1 mouse cellular context compared by ENCODE assay signal in the genomic region with DNA sequence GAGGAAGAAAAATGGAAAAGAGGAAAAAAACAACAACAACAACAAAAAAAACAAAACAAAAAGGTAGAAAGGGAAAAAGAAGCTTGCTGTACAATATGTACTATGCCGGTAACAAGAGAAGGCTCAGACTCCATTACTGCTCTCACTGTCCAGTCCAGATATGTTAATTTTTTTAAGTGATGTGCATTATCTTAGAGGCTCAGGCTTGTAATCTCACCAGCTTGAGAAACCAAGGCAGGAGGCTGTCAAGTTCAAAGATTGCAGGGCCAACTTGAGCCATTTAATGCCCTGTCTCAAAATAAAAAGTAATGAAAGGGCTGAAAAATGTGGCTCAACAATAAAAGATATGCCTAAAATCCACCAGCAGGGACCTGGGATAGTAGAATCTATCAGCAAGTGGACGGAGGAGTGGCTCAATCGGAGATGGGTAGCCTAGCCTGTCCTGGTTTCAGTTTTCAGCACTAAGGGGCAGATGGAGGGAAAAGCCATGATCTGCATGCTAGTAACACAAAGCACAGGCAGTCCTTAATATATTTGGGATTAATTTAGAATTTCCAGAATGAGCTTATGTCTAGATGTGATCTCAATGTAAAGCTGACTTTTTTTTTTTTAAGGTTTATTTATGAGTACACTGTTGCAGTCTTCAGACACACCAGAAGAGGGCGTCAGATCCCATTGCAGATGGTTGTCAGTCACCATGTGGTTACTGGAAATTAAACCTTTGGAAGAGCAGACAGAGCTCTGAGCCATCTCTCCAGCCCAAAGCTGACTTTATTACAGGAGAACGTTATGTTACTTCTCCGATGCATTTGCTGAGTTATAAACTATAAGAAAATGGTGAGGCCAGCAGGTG.
TF ChIP-seq lines count a peak whose summit lies in the region.

No protein-coding gene starts in this region.

TF ChIP-seq in CH12.LX, 34 proteins besides CTCF, POLR2A, EP300 and RAD21:
- TF ChIP-seq MEF2A (IDR thresholded peaks at IDR 0.05; ENCODE audit: borderline replicate concordance, low read depth, low read length) (no peak), ZC3H11A (IDR thresholded peaks at IDR 0.05; ENCODE audit: low read depth, low read length) (no peak), ELF1 (IDR thresholded peaks at IDR 0.05; ENCODE audit: low read depth, low read length) (no peak), USF1 (IDR thresholded peaks at IDR 0.05; ENCODE audit: low read depth, low read length) (no peak), CHD2 (IDR thresholded peaks at IDR 0.05; ENCODE audit: low read length) (no peak), NELFE (IDR thresholded peaks at IDR 0.05; ENCODE audit: low read depth, low read length) (no peak), MAFK (IDR thresholded peaks at IDR 0.05; ENCODE audit: insufficient replicate concordance, low read length) (no peak), SMC3 (IDR thresholded peaks at IDR 0.05; ENCODE audit: low read depth, low read length) (peak; percentile 21), MAZ (IDR thresholded peaks at IDR 0.05; ENCODE audit: low read depth, low read length) (no peak), ZNF384 (IDR thresholded peaks at IDR 0.05; ENCODE audit: low read depth, low read length) (peak; percentile 94), MYC (IDR thresholded peaks at IDR 0.05; ENCODE audit: low read depth, low read length) (peak; percentile 96), IRF4 (IDR thresholded peaks at IDR 0.05; ENCODE audit: low read depth, low read length) (no peak), JUN (IDR thresholded peaks at IDR 0.05; ENCODE audit: insufficient read depth, low read depth, low read length) (peak; percentile 24; the same call in 1 of the 2 replicates), NRF1 (IDR thresholded peaks at IDR 0.05; ENCODE audit: low read depth, low read length) (no peak), CHD1 (IDR thresholded peaks at IDR 0.05; ENCODE audit: low read depth, low read length) (0 out of 2 replicates have a peak, but pooled peaks have one; percentile 6), MXI1 (IDR thresholded peaks at IDR 0.05; ENCODE audit: low read depth, low read length) (peak; percentile 90), TCF12 (IDR thresholded peaks at IDR 0.05; ENCODE audit: low read depth, low read length) (no peak), POLR2AphosphoS2 (IDR thresholded peaks at IDR 0.05; ENCODE audit: low read depth, low read length) (no peak), MAX (IDR thresholded peaks at IDR 0.05; ENCODE audit: low read length) (peak; percentile 65), PAX5 (IDR thresholded peaks at IDR 0.05; ENCODE audit: low read length) (no peak), SIN3A (IDR thresholded peaks at IDR 0.05; ENCODE audit: low read length) (peak; percentile 76; the same call in 1 of the 2 replicates), ZMIZ1 (IDR thresholded peaks at IDR 0.05; ENCODE audit: low read depth, low read length) (no peak)
